Mouse (Mus musculus): ENCODE data around the gene Pappa.

- TF ChIP-seq CTCF (IDR thresholded peaks at IDR 0.05; ENCODE audit: insufficient read depth, low read depth, low read length): no peak
- TF ChIP-seq POLR2A (IDR thresholded peaks at IDR 0.05; ENCODE audit: insufficient read depth, low read depth, low read length): no peak
Measured at GRCm38 (mm10) chr4:65317877-65318525, 194.0 kb downstream of the Pappa start.
